ENCODE assay signal across 9 mouse cellular contexts in the genomic region with DNA sequence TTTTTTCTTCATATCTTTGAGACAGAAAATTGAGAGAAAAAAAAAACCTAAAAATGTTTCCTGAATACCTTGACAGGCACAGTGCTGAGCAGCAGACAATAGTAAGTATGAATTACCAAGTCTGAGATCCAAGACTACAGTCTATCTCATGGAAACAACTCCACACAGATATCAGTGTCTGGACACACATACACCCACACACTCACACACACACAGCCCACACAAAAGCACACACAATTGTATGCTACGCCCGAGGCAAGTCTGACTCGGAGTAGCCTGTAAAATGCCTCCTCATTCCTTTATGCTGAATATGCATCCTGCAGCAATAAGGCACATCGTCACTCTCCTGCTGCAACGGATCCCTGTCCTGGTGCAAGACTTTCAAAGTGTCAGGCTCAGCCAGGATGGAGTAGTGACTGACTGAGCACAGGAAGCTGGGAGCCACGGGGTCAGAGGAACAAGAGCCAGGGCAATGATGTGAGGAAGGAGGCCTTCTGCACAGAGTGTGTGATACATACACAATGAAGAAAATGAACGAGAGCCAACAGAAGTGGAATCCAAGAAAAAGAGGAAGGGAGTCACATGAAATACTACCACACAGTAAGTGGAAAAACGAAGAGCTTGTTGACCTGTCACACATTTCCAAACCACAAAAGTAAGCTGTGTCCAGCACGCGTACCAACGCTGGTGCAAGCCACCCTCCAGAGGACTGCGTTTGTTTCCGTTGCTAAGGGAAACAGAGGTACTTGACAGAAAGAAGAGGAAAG. TPM values are rescaled to one million over a fixed set of nuclear protein-coding genes. Genes with fewer than 3 reads are reported as not detected.
DNase-seq lines count a peak whose midpoint lies in the region; ATAC-seq and TF ChIP-seq lines count a peak whose summit lies in the region.
"Had no signal": no experiment of that assay in that cellular context is flagged by ENCODE, and none has a peak within 500 bp of the region (broad histone marks: within the 10 kb centered on the region; RNA-seq: fewer than 3 reads in every experiment).

No protein-coding gene starts in this region.

- peak; percentile 19; the same call in 1 of the 2 replicates for ATAC-seq in limb, embryonic 14.5 days (ENCODE audit: low FRiP score, low read depth)
- ATAC-seq in intestine, postnatal 0 days = no peak

- no peak overlapping the region for H3K27ac ChIP-seq in limb, embryonic 14.5 days (replicated peaks; ENCODE audit: low read depth, low read length)
- no peak overlapping the region for H3K27ac ChIP-seq in limb, embryonic 10.5 days
- peak overlapping the region; percentile 30; the same call in 1 of the 2 replicates for H3K27ac ChIP-seq in heart, embryonic 10.5 days
- H3K27ac ChIP-seq in intestine, postnatal 0 days (ENCODE audit: low read depth, low read length) = no peak overlapping the region
- H3K27ac ChIP-seq: liver, embryonic 14.5 days had no signal

- no peak overlapping the region for H3K4me3 ChIP-seq in limb, embryonic 14.5 days (replicated peaks; ENCODE audit: low read length)
- no peak overlapping the region for H3K4me3 ChIP-seq in limb, embryonic 10.5 days
- H3K4me3 ChIP-seq in heart, embryonic 10.5 days = no peak overlapping the region
- H3K4me3 ChIP-seq in intestine, postnatal 0 days (ENCODE audit: low read depth, low read length) = no peak overlapping the region

- H3K4me2 ChIP-seq in limb, embryonic 14.5 days (replicated peaks; ENCODE audit: low read depth, low read length, severe bottlenecking) = no peak overlapping the region
- H3K4me2 ChIP-seq in intestine, postnatal 0 days (replicated peaks; ENCODE audit: low read depth) = no peak overlapping the region

- no peaks in the 10 kb centered on the region for H3K27me3 ChIP-seq in limb, embryonic 14.5 days (ENCODE audit: control insufficient read depth, insufficient read depth, low read length)
- H3K27me3 ChIP-seq in limb, embryonic 10.5 days (ENCODE audit: low read depth, poor library complexity, severe bottlenecking) = no peaks in the 10 kb centered on the region
- no peaks in the 10 kb centered on the region for H3K27me3 ChIP-seq in heart, embryonic 10.5 days (ENCODE audit: insufficient read depth, poor library complexity, severe bottlenecking)
- H3K27me3 ChIP-seq in intestine, postnatal 0 days (replicated peaks; ENCODE audit: control insufficient read depth, insufficient read depth, low read length) = no peaks in the 10 kb centered on the region

- no peak overlapping the region for H3K9ac ChIP-seq in limb, embryonic 14.5 days (ENCODE audit: low read depth, low read length, severe bottlenecking)
- no peak overlapping the region for H3K9ac ChIP-seq in intestine, postnatal 0 days (ENCODE audit: low read depth, low read length)
- H3K9ac ChIP-seq: liver, embryonic 14.5 days had no signal

- H3K4me1 ChIP-seq in limb, embryonic 14.5 days (ENCODE audit: control insufficient read depth, insufficient read depth, low read length) = no peaks in the 10 kb centered on the region
- peaks cover 7% of the 10 kb centered on the region for H3K4me1 ChIP-seq in limb, embryonic 10.5 days
- peaks cover 13% of the 10 kb centered on the region for H3K4me1 ChIP-seq in heart, embryonic 10.5 days
- no peaks in the 10 kb centered on the region for H3K4me1 ChIP-seq in intestine, postnatal 0 days (replicated peaks; ENCODE audit: control insufficient read depth, insufficient read depth, low read length)

- no peak for TF ChIP-seq CTCF in intestine, postnatal 0 days (IDR thresholded peaks at IDR 0.05; ENCODE audit: low read depth)

- 49% methylated on average over 13 of the region's 13 CpGs for WGBS in limb, embryonic 14.5 days
- WGBS in limb, embryonic 10.5 days = 71% methylated on average over 13 of the region's 13 CpGs
- WGBS in heart, embryonic 10.5 days = 52% methylated on average over 13 of the region's 13 CpGs
- WGBS in intestine, postnatal 0 days = 49% methylated on average over 13 of the region's 13 CpGs

- H3K36me3 ChIP-seq in limb, embryonic 14.5 days (ENCODE audit: control insufficient read depth, insufficient read depth, low read length) = no peaks in the 10 kb centered on the region
- no peaks in the 10 kb centered on the region for H3K36me3 ChIP-seq in limb, embryonic 10.5 days
- no peaks in the 10 kb centered on the region for H3K36me3 ChIP-seq in heart, embryonic 10.5 days
- no peaks in the 10 kb centered on the region for H3K36me3 ChIP-seq in intestine, postnatal 0 days (ENCODE audit: control insufficient read depth, insufficient read depth)

- H3K9me3 ChIP-seq in limb, embryonic 14.5 days (ENCODE audit: control insufficient read depth, low read length) = no peaks in the 10 kb centered on the region
- no peaks in the 10 kb centered on the region for H3K9me3 ChIP-seq in limb, embryonic 10.5 days (replicated peaks)
- no peaks in the 10 kb centered on the region for H3K9me3 ChIP-seq in heart, embryonic 10.5 days
- H3K9me3 ChIP-seq in intestine, postnatal 0 days (ENCODE audit: control insufficient read depth) = no peaks in the 10 kb centered on the region

- no peak for TF ChIP-seq POLR2A in limb, embryonic 14.5 days (IDR thresholded peaks at IDR 0.05; ENCODE audit: borderline replicate concordance, extremely low read depth, insufficient read depth, insufficient read length)

- no peak for DNase-seq in limb, embryonic 14.5 days (ENCODE audit: low spot score)
- no peak for DNase-seq in limb, embryonic 10.5 days (ENCODE audit: low spot score)
- DNase-seq in heart, embryonic 10.5 days (ENCODE audit: low spot score) = no peak
- DNase-seq in kidney, postnatal 36 days = peak; percentile 30 to 31
- peak; percentile 24 to 34 for DNase-seq in monocyte, adult 2 months (ENCODE audit: low read depth in 1 of 2, low spot score in 2 of 2)
- DNase-seq in layer of hippocampus, adult 8-10 months (ENCODE audit: low spot score in 2 of 2) = no peak
- DNase-seq in cerebellum, adult 9-11 months = no peak

RNA-seq across cellular contexts. Expression of gene Adam22, which starts 10.9 kb away (rescaled TPM):
- polyA plus RNA-seq in limb, embryonic 14.5 days (2012; rRNA removed) = 8.6 and 9.2 TPM in 2 replicates
- 14.3 and 18.8 TPM in 2 replicates for polyA plus RNA-seq in limb, embryonic 14.5 days (2014; fragmentation: Nextera tagmentation; extraction: Ambion mirVana)
- polyA plus RNA-seq in limb, embryonic 10.5 days (2016; fragmentation: Nextera tagmentation; extraction: Ambion mirVana) = 2.9 and 5.3 TPM in 2 replicates
- 4.7 TPM in 2 replicates for polyA plus RNA-seq in heart, embryonic 10.5 days (2016; fragmentation: Nextera tagmentation; extraction: Ambion mirVana)
- 1.4 and 2.5 TPM in 2 replicates for polyA plus RNA-seq in intestine, postnatal 0 days (2015; fragmentation: Nextera tagmentation; extraction: Ambion mirVana)
- total RNA-seq in layer of hippocampus, adult 8-10 months (2022) = 100 to 1,000 TPM; 156 to 171 (median 164) TPM

Comparison
In these comparisons a context has a peak if more than half of its experiments do, and no peak if none do; other contexts are left out.
1. DNase-seq: peak in kidney, postnatal 36 days (2 of 2) and monocyte, adult 2 months (2 of 2); none in limb, embryonic 14.5 days (single experiment), limb, embryonic 10.5 days (single experiment), heart, embryonic 10.5 days (single experiment), layer of hippocampus, adult 8-10 months (0 of 2) and cerebellum, adult 9-11 months (single experiment).